Comparison of ENCODE assay signal across 31 mouse cellular contexts in the genomic region with DNA sequence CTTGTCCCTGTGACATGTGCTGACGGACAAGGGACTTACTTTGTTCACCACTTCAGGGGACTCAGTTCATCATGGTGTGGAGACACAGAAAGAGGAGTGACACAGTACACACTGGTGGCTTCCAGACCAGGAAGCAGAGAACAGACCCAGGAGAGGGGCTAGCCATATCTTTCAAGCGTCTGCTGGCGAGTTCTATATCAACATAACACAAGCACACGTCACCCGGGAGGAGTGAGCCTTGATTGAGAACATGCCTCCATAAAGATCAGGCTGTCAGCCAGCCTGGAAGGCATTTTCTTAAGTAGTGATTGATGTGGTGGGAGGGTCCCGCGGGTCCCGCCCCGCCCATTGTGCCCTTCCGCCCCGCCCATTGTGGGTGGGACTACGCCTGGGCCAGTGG. TPM values are rescaled to one million over a fixed set of nuclear protein-coding genes. Genes with fewer than 3 reads are reported as not detected.
A peak's percentile ranks its signal among the peaks of the same experiment; 100 is the strongest.
DNase-seq lines count a peak whose midpoint lies in the region; ATAC-seq and TF ChIP-seq lines count a peak whose summit lies in the region.
"Had no signal": no experiment of that assay in that cellular context is flagged by ENCODE, and none has a peak within 500 bp of the region (broad histone marks: within the 10 kb centered on the region; RNA-seq: fewer than 3 reads in every experiment).

No protein-coding gene starts in this region.

- no peaks in the 10 kb centered on the region for H3K9me3 ChIP-seq in hindbrain, embryonic 11.5 days (ENCODE audit: control insufficient read depth, low read length)
- H3K9me3 ChIP-seq in hindbrain, embryonic 14.5 days (ENCODE audit: control insufficient read depth, low read length) = no peaks in the 10 kb centered on the region
- no peaks in the 10 kb centered on the region for H3K9me3 ChIP-seq in stomach, postnatal 0 days (ENCODE audit: control insufficient read depth, low read length)
- H3K9me3 ChIP-seq: hindbrain, embryonic 13.5 days; limb, embryonic 12.5 days; liver, embryonic 12.5 days; midbrain, embryonic 13.5 days had no signal

- no peak overlapping the region for H3K27ac ChIP-seq in heart, adult 2 months
- H3K27ac ChIP-seq in hindbrain, embryonic 11.5 days (ENCODE audit: low read depth, low read length) = no peak overlapping the region
- no peak overlapping the region for H3K27ac ChIP-seq in hindbrain, embryonic 14.5 days
- H3K27ac ChIP-seq in stomach, postnatal 0 days (replicated peaks) = no peak overlapping the region
- H3K27ac ChIP-seq: hindbrain, embryonic 13.5 days; limb, embryonic 12.5 days; liver, embryonic 12.5 days; midbrain, embryonic 13.5 days had no signal

- H3K27me3 ChIP-seq in heart, adult 2 months (ENCODE audit: control insufficient read depth, insufficient read depth, low read length) = no peaks in the 10 kb centered on the region
- H3K27me3 ChIP-seq in hindbrain, embryonic 11.5 days (ENCODE audit: control insufficient read depth, insufficient read depth, low read length) = no peaks in the 10 kb centered on the region
- H3K27me3 ChIP-seq in hindbrain, embryonic 14.5 days (ENCODE audit: control insufficient read depth, insufficient read depth, low read length) = no peaks in the 10 kb centered on the region
- no peaks in the 10 kb centered on the region for H3K27me3 ChIP-seq in stomach, postnatal 0 days (ENCODE audit: control insufficient read depth, insufficient read depth, low read length)
- H3K27me3 ChIP-seq: hindbrain, embryonic 13.5 days; limb, embryonic 12.5 days; liver, embryonic 12.5 days; midbrain, embryonic 13.5 days had no signal

- H3K4me1 ChIP-seq in heart, adult 2 months (ENCODE audit: control insufficient read depth, insufficient read depth, low read length) = no peaks in the 10 kb centered on the region
- no peaks in the 10 kb centered on the region for H3K4me1 ChIP-seq in hindbrain, embryonic 11.5 days (replicated peaks; ENCODE audit: control insufficient read depth, insufficient read depth, low read length)
- no peaks in the 10 kb centered on the region for H3K4me1 ChIP-seq in hindbrain, embryonic 14.5 days (replicated peaks; ENCODE audit: control insufficient read depth, insufficient read depth, low read length)
- H3K4me1 ChIP-seq in stomach, postnatal 0 days (replicated peaks; ENCODE audit: control insufficient read depth, insufficient read depth) = no peaks in the 10 kb centered on the region
- H3K4me1 ChIP-seq: hindbrain, embryonic 13.5 days; limb, embryonic 12.5 days; liver, embryonic 12.5 days; midbrain, embryonic 13.5 days had no signal

- H3K79me2 ChIP-seq in heart, adult 2 months (replicated peaks; ENCODE audit: control insufficient read depth, insufficient read depth, low read length) = no peaks in the 10 kb centered on the region

- no peak overlapping the region for H3K4me2 ChIP-seq in hindbrain, embryonic 11.5 days (replicated peaks; ENCODE audit: low read depth, low read length)
- no peak overlapping the region for H3K4me2 ChIP-seq in hindbrain, embryonic 14.5 days (replicated peaks)
- no peak overlapping the region for H3K4me2 ChIP-seq in stomach, postnatal 0 days (replicated peaks; ENCODE audit: low read depth)
- H3K4me2 ChIP-seq: heart, embryonic 11.5 days; hindbrain, embryonic 13.5 days; limb, embryonic 12.5 days; liver, embryonic 12.5 days; midbrain, embryonic 13.5 days had no signal

- TF ChIP-seq EP300 in heart, adult 2 months (IDR thresholded peaks at IDR 0.05; ENCODE audit: insufficient read depth, low read depth, low read length) = no peak
- TF ChIP-seq EP300 in stomach, postnatal 0 days (optimal IDR thresholded peaks at IDR 0.05) = no peak

- no peak overlapping the region for H3K9ac ChIP-seq in heart, adult 2 months (ENCODE audit: low read depth, low read length)
- H3K9ac ChIP-seq in hindbrain, embryonic 11.5 days (ENCODE audit: low read depth, low read length) = no peak overlapping the region
- H3K9ac ChIP-seq in hindbrain, embryonic 14.5 days = no peak overlapping the region
- no peak overlapping the region for H3K9ac ChIP-seq in stomach, postnatal 0 days (ENCODE audit: low read length)
- H3K9ac ChIP-seq: hindbrain, embryonic 13.5 days; limb, embryonic 12.5 days; liver, embryonic 12.5 days; midbrain, embryonic 13.5 days had no signal

- no peak for TF ChIP-seq POLR2A in heart, adult 2 months (IDR thresholded peaks at IDR 0.05; ENCODE audit: insufficient read depth, low read depth, low read length)

- intact Hi-C loops in heart, adult 2 months (cut with DNase I) = no loop called here

- H3K4me3 ChIP-seq in heart, adult 2 months = no peak overlapping the region
- H3K4me3 ChIP-seq in hindbrain, embryonic 11.5 days (ENCODE audit: low read depth, low read length) = no peak overlapping the region
- no peak overlapping the region for H3K4me3 ChIP-seq in hindbrain, embryonic 14.5 days (replicated peaks; ENCODE audit: low read length)
- no peak overlapping the region for H3K4me3 ChIP-seq in stomach, postnatal 0 days (ENCODE audit: low read depth, low read length)
- H3K4me3 ChIP-seq: hindbrain, embryonic 13.5 days; limb, embryonic 12.5 days; liver, embryonic 12.5 days; midbrain, embryonic 13.5 days had no signal

- peak; percentile 80 for DNase-seq in heart, adult 11 months
- no peak for DNase-seq in heart, adult 2 months
- peak; percentile 39 for DNase-seq in hindbrain, embryonic 11.5 days (ENCODE audit: low spot score)
- no peak for DNase-seq in hindbrain, embryonic 14.5 days (ENCODE audit: low spot score)
- peak; percentile 40 for DNase-seq in testis, postnatal 10 days (ENCODE audit: low spot score)
- no peak for DNase-seq in testis, postnatal 14 days (ENCODE audit: low spot score)
- peak; percentile 18 for DNase-seq in stomach, postnatal 0 days (ENCODE audit: low spot score)
- no peak for DNase-seq in B cell, adult 2 months
- DNase-seq: adrenal gland, postnatal 10 days; cerebellum, postnatal 10 days; gastrocnemius, postnatal 14 days; lung, adult 2 months; spleen, adult 18-20 months had no signal

- 46% methylated on average over 12 of the region's 12 CpGs for WGBS in heart, adult 2 months
- 56% methylated on average over 12 of the region's 12 CpGs for WGBS in hindbrain, embryonic 11.5 days
- 57% methylated on average over 12 of the region's 12 CpGs for WGBS in hindbrain, embryonic 14.5 days
- WGBS in stomach, postnatal 0 days = 51% methylated on average over 12 of the region's 12 CpGs

- H3K36me3 ChIP-seq in heart, adult 2 months (ENCODE audit: control insufficient read depth, insufficient read depth, low read length) = no peaks in the 10 kb centered on the region
- H3K36me3 ChIP-seq in hindbrain, embryonic 11.5 days (ENCODE audit: control insufficient read depth, insufficient read depth, low read length) = no peaks in the 10 kb centered on the region
- no peaks in the 10 kb centered on the region for H3K36me3 ChIP-seq in hindbrain, embryonic 14.5 days (replicated peaks; ENCODE audit: control insufficient read depth, insufficient read depth)
- no peaks in the 10 kb centered on the region for H3K36me3 ChIP-seq in stomach, postnatal 0 days (ENCODE audit: control insufficient read depth, insufficient read depth, low read length)
- H3K36me3 ChIP-seq: hindbrain, embryonic 13.5 days; limb, embryonic 12.5 days; liver, embryonic 12.5 days; midbrain, embryonic 13.5 days had no signal

- no peak for TF ChIP-seq CTCF in heart, adult 2 months (IDR thresholded peaks at IDR 0.05)
- TF ChIP-seq CTCF in stomach, postnatal 0 days (IDR thresholded peaks at IDR 0.05; ENCODE audit: low read depth) = no peak

- no peak for ATAC-seq in hindbrain, embryonic 11.5 days (ENCODE audit: low FRiP score)
- no peak for ATAC-seq in hindbrain, embryonic 14.5 days (ENCODE audit: low FRiP score)
- no peak for ATAC-seq in stomach, postnatal 0 days (ENCODE audit: low FRiP score, low TSS enrichment)
- ATAC-seq: activated CD4-positive, CD25-positive, alpha-beta regulatory T cell, adult 4 months; forebrain, embryonic 14.5 days; intestine, embryonic 16.5 days; liver, embryonic 12.5 days; midbrain, embryonic 13.5 days had no signal

RNA-seq across cellular contexts. Expression of a gene that starts 16.1 kb away (rescaled TPM):
- not detected for total RNA-seq in heart, adult 2 months (2021)
- polyA plus RNA-seq in heart, adult 2 months (2012; rRNA removed) = not detected in 2 replicates
- polyA plus RNA-seq in hindbrain, embryonic 11.5 days (2014; fragmentation: Nextera tagmentation; extraction: Ambion mirVana) = not detected in 2 replicates
- not detected in 2 replicates for polyA plus RNA-seq in hindbrain, embryonic 14.5 days (2014; fragmentation: Nextera tagmentation; extraction: Ambion mirVana)
- polyA plus RNA-seq in stomach, postnatal 0 days (2015; fragmentation: Nextera tagmentation; extraction: Ambion mirVana) = not detected in 2 replicates
- total RNA-seq: adrenal gland, postnatal 10 days; CH12.LX; gastrocnemius, postnatal 14 days; layer of hippocampus, postnatal 10 days; left cerebral cortex, adult 8-10 months; megakaryocyte, adult 5-6 weeks had no signal
- polyA plus RNA-seq: activated CD4-positive, CD25-positive, alpha-beta regulatory T cell, adult 4 months; brain, embryonic 14.5 days; embryonic facial prominence, embryonic 11.5 days; forebrain, embryonic 14.5 days; heart, embryonic 11.5 days; hindbrain, embryonic 13.5 days; intestine, embryonic 16.5 days; kidney, embryonic 16.5 days; large intestine, adult 2 months; limb, embryonic 12.5 days; liver, embryonic 12.5 days; lung, adult 2 months; midbrain, embryonic 13.5 days; neural tube, embryonic 14.5 days; stomach, embryonic 14.5 days had no signal

RNA-seq across cellular contexts. Expression of a gene that starts 44.2 kb away (rescaled TPM):
- total RNA-seq in heart, adult 2 months (2021) = 10 to 100 TPM in 1 of 2 experiments, 1 to 10 TPM in 1; 9.9 to 10.3 TPM
- polyA plus RNA-seq in heart, adult 2 months (2012; rRNA removed) = 0.61 and 1.1 TPM in 2 replicates
- not detected in 2 replicates for polyA plus RNA-seq in hindbrain, embryonic 11.5 days (2014; fragmentation: Nextera tagmentation; extraction: Ambion mirVana)
- polyA plus RNA-seq in hindbrain, embryonic 14.5 days (2014; fragmentation: Nextera tagmentation; extraction: Ambion mirVana) = 0.03 TPM in 1 of 2 replicates, not detected in the other
- polyA plus RNA-seq in stomach, postnatal 0 days (2015; fragmentation: Nextera tagmentation; extraction: Ambion mirVana) = 0.06 TPM in 1 of 2 replicates, not detected in the other
- total RNA-seq: adrenal gland, postnatal 10 days; CH12.LX; gastrocnemius, postnatal 14 days; left cerebral cortex, adult 8-10 months; megakaryocyte, adult 5-6 weeks had no signal
- polyA plus RNA-seq: activated CD4-positive, CD25-positive, alpha-beta regulatory T cell, adult 4 months; embryonic facial prominence, embryonic 11.5 days; forebrain, embryonic 14.5 days; hindbrain, embryonic 13.5 days; intestine, embryonic 16.5 days; kidney, embryonic 16.5 days; large intestine, adult 2 months; limb, embryonic 12.5 days; liver, embryonic 12.5 days; midbrain, embryonic 13.5 days; neural tube, embryonic 14.5 days; stomach, embryonic 14.5 days had no signal

Comparison
In these comparisons a context has a peak if more than half of its experiments do, and no peak if none do; other contexts are left out.
1. DNase-seq: peak in heart, adult 11 months (single experiment), hindbrain, embryonic 11.5 days (single experiment), testis, postnatal 10 days (single experiment) and stomach, postnatal 0 days (single experiment); none in heart, adult 2 months (0 of 2), hindbrain, embryonic 14.5 days (single experiment), testis, postnatal 14 days (single experiment) and B cell, adult 2 months (0 of 2).